Mouse (Mus musculus) testis, postnatal 14 days (tissue): Measurements from ENCODE around the gene Gucd1.
A peak's percentile ranks its signal among the peaks of the same experiment; 100 is the strongest.
"Not testable (repeated sequence)": the region's sequence is repeated elsewhere in the genome, so short reads cannot be mapped to it uniquely, and the experiment has no call there.

Experiments used
- DNase-seq: peaks from one replicate; pipeline ENCODE4 v3.0.0; 2021; ENCODE audit warnings: low spot score

Gucd1 gene

GRCm38 (mm10) chr10:75503692-75504091, 14.1 kb downstream of the Gucd1 start:
- no peak for DNase-seq

- DNase-seq, result no peak
Observed at GRCm38 (mm10) chr10:75501641-75502040, 16.1 kb downstream of the Gucd1 start.

DNA sequence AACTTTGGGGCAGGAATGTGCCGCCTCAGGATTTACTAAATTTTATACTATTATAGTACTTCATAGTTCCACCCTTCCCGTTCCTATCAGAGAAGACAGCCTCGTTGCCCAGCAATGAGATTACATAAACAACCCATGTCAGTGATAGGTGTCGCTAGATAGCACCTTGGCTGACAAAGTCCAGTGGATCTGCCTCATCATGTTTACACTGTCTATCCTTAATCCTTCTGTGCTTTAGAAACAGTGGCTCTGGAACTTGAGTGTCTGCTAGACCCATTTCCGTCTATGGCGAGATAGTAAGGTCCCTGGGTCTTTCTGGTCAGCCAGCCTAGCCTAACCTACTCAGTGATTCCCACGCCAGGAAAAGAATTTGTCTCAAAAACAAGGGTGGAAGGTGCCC, 17.4 kb downstream of the Gucd1 start:
- no peak for DNase-seq

DNA sequence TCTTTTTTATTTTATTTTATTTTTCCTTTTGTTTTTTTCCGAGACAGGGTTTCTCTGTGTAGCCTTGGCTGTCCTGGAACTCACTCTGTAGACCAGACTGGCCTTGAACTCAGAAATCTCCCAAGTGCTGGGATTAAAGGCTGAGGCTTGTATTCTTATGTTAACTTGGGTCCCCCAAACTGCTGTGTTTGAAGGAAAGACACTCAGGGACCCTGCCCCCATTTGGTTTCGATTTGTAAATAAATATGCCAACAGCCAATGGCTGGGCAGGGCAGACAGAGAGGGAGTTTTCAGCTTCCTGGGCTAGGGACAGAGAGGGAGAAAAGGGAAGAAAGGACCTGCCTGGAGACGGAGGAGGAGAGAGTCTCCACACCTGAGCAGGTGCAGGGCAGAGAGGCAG, 18.0 kb downstream of the Gucd1 start:
- no peak for DNase-seq

DNA sequence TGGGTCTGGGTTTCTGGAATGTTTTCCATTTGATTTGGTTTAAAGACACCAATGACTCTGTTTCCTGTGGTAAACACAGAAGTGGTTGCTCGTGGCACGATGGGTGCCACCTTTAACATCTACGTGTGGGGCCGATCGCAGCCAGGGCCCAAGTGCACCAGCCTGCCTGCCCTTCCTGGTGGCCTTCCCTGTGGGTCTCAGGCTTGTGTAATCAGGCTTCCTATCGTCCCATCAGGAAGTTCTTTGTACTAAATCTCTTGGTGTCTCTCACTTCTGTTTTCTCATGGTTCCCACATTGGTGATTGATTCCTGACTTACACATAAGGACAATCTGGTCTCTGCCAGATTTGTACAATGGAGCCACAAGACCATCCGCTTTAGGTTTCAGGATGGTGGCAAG, 18.6 kb downstream of the Gucd1 start:
- DNase-seq, result not testable (repeated sequence)

- no peak for DNase-seq
Observed at GRCm38 (mm10) chr10:75495921-75496320, 21.9 kb downstream of the Gucd1 start.

DNA sequence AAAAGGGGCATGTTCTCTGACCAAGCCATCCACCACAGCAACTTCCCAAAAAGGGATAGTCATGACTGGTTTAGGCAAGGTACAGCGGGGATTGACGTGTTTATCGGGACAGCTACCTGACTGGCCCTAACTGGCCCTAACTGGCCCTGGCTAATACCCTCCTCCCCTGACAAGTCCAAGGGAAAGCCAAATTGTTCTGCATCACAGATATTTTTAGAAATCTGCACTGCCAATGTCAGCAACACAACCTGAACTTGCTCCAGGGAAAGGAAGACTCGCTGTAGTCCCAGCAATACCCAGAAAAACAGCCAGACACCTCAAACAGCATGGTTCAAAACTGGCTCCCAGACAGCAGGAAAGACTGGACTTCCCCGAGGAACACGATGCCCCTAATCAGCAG, 22.5 kb downstream of the Gucd1 start:
- no peak for DNase-seq

GRCm38 (mm10) chr10:75491936-75492262, 25.9 kb downstream of the Gucd1 start:
- DNase-seq, result no peak

DNA sequence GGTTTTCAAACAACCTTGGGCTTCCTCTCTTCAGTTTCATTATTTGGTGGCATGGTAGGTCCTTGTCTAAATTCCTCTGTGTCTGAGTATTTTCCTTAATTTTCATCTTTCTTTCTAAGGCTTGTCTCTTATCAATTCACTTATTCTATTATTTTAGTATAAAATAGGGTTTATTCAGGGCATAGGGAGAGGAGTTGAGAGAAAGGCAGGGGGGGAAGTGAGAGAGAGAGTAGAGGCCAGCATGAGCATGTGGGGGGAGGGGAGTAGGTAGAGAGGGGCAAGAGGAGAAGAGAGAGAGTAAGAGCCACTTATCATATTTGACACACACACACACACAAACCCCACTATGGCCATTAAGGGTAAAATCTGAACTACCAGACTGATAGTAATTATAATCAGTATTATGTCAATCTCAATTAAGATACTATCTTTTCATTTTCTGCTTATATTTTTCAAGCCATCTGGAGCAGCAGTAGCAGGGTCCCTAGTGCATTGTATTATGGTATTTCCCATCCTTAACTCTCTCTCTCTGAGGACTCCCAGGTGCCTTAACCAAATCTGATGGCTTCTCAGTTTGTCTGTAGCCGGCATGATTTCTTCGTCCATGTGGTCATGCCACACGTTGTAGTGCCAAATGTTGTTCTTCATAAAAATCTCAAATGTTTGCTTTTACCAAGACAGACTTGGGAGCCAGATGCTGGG, 26.4 kb downstream of the Gucd1 start:
- DNase-seq, result no peak

GRCm38 (mm10) chr10:75490731-75491130, 27.0 kb downstream of the Gucd1 start:
- DNase-seq, result no peak

GRCm38 (mm10) chr10:75489522-75489921, 28.2 kb downstream of the Gucd1 start:
- DNase-seq, result no peak

- DNase-seq, result no peak
Observed at GRCm38 (mm10) chr10:75487131-75487530, 30.6 kb downstream of the Gucd1 start.

DNA sequence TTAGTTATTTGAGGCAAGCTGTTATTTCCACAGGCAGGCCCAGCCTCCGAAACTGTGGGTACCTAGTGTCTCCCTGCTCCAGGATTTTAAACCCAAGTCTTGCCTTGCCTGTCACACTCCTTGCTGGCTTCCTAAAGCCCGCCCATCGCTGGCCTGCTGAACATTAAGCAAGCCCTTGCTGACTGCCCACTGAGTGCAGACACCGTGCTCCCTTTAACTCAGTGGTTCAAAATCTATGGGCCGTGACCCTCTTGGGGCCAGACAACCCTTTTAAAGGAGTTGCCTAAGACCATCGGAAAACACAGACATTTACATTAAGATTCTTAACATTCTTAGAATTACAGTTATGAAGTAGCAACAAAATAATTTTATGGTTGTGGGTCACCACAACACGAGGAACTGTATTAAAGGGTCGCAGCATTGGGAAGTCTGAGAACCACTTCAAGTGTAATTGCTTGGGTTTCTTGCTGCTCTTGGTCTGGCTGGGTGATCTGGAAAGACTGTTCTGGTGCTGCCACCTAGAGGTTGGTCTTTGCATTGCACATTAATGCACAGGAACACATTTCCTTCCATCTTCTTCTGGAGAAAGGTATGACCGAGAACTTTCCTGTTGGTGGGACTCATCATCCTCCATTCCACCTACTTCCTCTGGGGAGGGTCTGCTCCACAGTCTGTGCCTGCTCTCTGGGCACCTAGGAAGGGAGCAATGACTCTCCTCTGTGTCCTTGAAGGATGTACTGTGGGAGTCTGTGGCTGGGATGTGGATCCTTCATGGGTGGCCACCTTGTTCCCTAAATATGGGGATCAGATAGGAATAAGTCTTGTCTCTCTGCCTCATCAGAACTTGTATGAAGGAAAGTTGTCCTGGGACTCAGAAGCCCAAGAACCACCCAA, 31.4 kb downstream of the Gucd1 start:
- peak; percentile 67 for DNase-seq

DNA sequence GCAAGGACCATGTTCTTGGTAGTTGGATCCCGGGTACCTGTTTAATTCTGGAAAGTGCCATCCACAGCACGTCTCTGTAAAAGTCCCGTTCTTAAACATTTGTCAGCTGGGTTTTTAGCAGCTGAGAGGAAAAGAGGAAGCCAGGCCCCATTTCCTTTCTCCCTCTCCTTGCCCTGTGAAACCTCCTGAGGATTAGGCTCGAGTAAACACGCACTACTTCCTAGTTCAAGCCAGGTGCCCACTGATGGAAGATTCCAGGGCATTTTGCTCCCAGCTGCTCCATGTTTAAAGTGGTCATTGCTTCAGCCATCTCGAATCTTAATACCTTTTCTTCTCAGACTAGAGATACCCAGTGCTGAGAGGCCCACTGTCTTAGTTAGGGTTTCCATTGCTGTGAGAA, 33.0 kb downstream of the Gucd1 start:
- DNase-seq, result no peak

DNA sequence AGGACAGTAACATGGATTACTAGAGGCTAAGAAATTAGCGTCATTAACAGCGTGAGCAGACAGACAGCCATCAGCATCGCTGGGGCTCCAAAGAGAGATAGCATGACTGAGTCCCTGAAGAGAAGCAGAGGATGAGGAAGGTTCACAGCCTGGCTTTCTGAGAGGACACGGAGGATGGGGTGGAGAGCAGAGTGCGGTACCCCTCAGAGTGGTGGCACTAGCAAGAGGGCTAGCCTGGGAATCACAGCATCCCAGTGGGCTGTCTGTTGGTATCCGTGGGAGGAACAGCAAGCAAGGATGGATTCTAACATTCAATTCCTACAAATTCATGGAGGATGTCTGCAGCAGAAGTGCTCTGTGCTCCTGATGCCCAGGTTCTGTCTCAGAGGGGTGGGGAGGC, 33.7 kb downstream of the Gucd1 start:
- DNase-seq, result no peak

DNA sequence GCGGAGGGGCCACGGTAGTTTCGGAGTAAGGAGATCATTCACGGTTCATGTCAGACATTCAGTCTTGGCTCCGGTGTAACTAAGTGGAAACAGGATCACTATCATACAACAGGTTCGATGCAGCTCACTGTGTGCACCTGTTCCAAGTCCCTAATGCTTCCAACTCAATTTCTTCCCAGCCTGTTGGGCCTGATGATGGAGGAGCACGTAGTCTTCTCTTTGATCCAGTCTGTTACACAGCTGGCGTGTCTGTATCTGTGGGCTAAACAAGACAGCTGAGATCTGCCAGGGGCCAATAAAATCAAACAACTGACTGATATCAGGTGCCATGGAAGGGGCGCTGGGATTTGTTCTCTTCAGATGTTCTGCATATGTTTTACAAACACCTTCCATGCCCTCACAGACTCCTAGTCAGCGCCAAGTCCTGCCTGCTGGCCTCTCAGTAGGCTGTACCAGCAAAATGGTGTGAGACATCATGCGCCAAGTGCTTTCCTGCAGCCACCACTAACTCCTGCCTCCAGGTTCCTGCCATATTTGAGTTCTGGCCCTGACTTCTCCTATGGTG, 34.8 kb downstream of the Gucd1 start:
- DNase-seq, result no peak

GRCm38 (mm10) chr10:75482271-75482670, 35.5 kb downstream of the Gucd1 start:
- DNase-seq, result no peak

DNA sequence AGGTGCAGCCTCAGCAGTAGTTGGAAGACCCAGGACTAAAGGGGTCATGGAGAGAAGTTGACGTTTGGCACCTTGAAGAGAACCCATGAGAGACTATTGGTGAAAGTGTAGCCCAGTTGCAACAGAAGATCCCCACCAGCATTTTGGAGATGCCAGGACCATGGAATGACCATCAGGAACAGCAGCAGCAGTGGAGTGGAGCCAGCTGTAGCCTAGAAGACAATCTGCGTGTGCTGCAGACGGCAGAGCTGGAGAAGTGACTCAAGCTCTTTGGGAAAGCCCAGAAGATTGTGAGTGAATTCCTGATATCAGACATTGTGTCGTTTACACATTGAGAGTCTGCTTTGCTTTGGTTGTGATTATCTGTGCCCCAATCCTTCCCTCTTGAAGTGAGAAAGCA, 36.1 kb downstream of the Gucd1 start:
- DNase-seq, result no peak

DNA sequence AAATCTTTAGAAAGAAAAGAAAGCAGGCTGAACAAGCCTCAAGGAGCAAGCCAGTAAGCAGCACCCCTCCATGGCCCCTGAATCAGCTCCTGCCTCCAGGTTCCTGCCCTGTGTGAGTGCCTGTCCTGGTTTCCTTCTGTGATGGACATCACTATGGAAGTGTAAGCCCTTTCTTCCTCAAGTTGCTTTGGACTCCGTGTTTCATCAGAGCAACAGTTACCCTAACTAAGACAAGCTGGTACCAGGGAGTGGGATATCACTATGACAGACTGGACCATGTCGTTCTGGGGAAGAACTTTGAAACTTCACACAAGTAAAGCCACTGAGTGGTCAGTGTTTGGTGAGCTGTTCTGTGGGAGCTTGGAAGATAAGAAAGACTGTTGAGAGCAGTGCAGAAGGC, 37.8 kb downstream of the Gucd1 start:
- no peak for DNase-seq

DNA sequence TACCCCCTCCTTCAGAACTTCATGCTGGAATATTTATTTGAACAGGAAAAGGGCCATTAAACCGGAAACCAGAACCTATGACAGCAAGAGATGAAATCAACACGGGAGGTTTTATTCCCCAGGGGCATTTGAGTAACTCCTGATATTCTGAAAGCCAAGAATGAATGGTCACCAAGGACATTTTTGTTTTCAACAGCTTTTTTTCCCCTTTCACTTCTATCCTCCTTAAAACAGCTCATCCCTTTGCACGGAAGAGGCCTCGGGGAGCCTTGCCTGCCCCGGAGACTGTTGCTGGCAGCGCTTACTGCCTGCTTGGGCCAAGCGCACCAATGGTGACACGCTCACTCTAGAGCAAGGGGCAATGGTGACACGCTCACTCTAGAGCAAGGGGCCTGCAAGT, 40.7 kb downstream of the Gucd1 start:
- no peak for DNase-seq

- not testable (repeated sequence) for DNase-seq
Observed at GRCm38 (mm10) chr10:75475139-75475850, 42.5 kb downstream of the Gucd1 start.

DNA sequence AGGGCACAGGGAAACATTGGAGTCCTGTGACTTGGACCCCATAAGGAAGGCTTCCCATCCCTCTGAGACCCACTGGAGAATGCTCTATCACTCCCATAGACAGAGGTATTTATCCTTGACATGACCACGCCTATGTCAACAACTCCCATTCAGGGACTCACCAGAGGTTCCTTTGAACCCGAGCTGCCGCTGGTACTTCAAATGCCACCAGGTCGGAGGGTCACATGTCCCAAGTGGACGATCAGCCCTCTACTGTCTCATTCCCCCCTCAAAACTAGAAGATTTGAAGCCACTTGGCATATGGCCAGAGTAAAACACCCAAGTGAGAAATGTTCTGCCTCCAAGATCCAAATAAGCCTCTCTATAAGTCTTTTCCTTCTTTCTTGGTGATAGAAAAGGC, 43.2 kb downstream of the Gucd1 start:
- no peak for DNase-seq

DNA sequence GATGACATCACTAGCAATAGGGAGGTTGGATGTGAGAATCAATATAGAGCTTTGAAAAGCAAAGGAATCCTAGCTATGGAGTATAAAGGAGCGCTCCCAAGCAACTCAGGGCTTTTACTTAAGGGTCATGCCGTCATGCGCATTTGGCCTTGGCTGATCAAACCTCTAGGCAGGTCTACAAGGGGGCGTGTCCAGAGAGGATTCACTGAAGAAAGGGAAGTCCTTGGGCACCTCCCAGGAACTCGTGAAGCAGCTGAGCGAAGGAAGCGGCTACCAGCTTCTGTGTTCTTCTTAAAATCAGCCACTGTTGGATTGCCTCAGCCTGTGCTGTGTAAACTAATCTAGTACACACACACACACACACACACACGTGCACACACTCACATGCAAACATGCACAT, 44.4 kb downstream of the Gucd1 start:
- no peak for DNase-seq
